Mouse (Mus musculus): ENCODE measurements around the gene Ppm1h. TPM values are rescaled to one million over a fixed set of nuclear protein-coding genes. Genes with fewer than 3 reads are reported as not detected.
"Not testable (repeated sequence)": the region's sequence is repeated elsewhere in the genome, so short reads cannot be mapped to it uniquely, and the experiment has no call there.

The Ppm1h gene
- polyA plus RNA-seq, 1 experiment from 2014 or later = 1.8 TPM

GRCm38 (mm10) chr10:122922226-122922625 lies 243.7 kb downstream of the Ppm1h start:
- Histone ChIP-seq H3K27me3 (replicated peaks; ENCODE audit: control insufficient read depth, insufficient read depth, low read length) (no peaks in the 10 kb centered on the region), H3K4me2 (no peak overlapping the region), H3K9ac (ENCODE audit: low read depth, low read length) (no peak overlapping the region), H3K9me3 (ENCODE audit: control insufficient read depth, low read length) (no peaks in the 10 kb centered on the region), H3K4me3 (ENCODE audit: low read depth, low read length) (no peak overlapping the region), H3K27ac (ENCODE audit: low read depth, low read length) (no peak overlapping the region), H3K4me1 (replicated peaks; ENCODE audit: control insufficient read depth, insufficient read depth, low read length) (no peaks in the 10 kb centered on the region), H3K36me3 (ENCODE audit: control insufficient read depth, insufficient read depth, low read length) (no peaks in the 10 kb centered on the region)
- DNase-seq (ENCODE audit: low spot score) (no peak), ATAC-seq (replicated peaks; ENCODE audit: low FRiP score) (no peak)
- WGBS = 48% methylated on average over 7 of the region's 7 CpGs

DNA sequence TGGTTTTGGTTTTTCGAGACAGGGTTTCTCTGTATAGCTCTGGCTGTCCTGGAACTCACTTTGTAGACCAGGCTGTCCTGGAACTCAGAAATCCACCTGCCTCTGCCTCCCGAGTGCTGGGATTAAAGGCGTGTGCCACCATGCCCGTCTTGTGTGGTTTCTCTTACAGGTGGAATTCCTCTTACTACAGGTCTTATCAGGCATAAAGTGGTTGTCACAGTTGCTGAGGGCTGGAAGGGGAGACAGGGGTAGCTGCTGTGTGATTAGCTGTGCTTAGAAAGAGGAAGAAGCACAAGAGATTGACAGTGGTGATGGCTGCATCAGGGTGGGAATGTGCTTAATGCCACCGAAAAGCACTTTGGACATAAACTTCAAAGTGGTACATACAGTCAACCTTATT lies 246.0 kb downstream of the Ppm1h start:
- not testable (repeated sequence) for DNase-seq (ENCODE audit: low spot score); H3K4me1 ChIP-seq (replicated peaks; ENCODE audit: control insufficient read depth, insufficient read depth, low read length)
- 43% methylated on average over 5 of the region's 5 CpGs for WGBS

DNA sequence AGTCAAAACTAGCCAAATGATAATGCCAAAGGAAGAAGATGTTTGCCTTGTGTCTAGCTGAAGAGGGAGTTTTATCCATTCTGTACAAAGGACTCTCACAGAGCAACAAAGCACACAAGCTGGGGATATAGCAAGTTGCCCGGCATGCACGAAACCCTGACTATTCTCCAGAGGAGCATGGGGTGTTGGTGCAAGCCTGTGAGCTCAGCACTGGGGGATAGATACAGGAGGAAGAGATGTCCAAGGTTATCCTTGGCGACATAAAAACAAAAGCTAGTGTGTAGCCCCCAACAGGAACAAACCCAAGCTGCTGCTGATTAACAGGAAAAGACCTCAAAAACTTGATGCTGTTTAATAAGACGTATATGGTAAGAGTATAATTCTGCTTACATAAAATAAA lies 247.7 kb downstream of the Ppm1h start:
- no peaks in the 10 kb centered on the region for H3K36me3 ChIP-seq (ENCODE audit: control insufficient read depth, insufficient read depth, low read length)
- H3K27ac ChIP-seq (ENCODE audit: low read depth, low read length) = no peak overlapping the region
- no peak overlapping the region for H3K4me3 ChIP-seq (ENCODE audit: low read depth, low read length)
- 84% methylated on average over 4 of the region's 4 CpGs for WGBS
- no peaks in the 10 kb centered on the region for H3K27me3 ChIP-seq (replicated peaks; ENCODE audit: control insufficient read depth, insufficient read depth, low read length)
- H3K4me1 ChIP-seq (replicated peaks; ENCODE audit: control insufficient read depth, insufficient read depth, low read length) = peaks cover 9% of the 10 kb centered on the region
- no peak overlapping the region for H3K4me2 ChIP-seq
- H3K9ac ChIP-seq (ENCODE audit: low read depth, low read length) = no peak overlapping the region
- ATAC-seq (replicated peaks; ENCODE audit: low FRiP score) = no peak
- no peak for DNase-seq (ENCODE audit: low spot score)
- no peaks in the 10 kb centered on the region for H3K9me3 ChIP-seq (ENCODE audit: control insufficient read depth, low read length)

More for the DNA sequence above, 246.0 kb downstream of the Ppm1h start:
- not testable (repeated sequence) for H3K27me3 ChIP-seq (replicated peaks; ENCODE audit: control insufficient read depth, insufficient read depth, low read length); H3K9me3 ChIP-seq (ENCODE audit: control insufficient read depth, low read length); H3K36me3 ChIP-seq (ENCODE audit: control insufficient read depth, insufficient read depth, low read length); H3K4me3 ChIP-seq (ENCODE audit: low read depth, low read length); H3K27ac ChIP-seq (ENCODE audit: low read depth, low read length); ATAC-seq (replicated peaks; ENCODE audit: low FRiP score); H3K4me2 ChIP-seq; H3K9ac ChIP-seq (ENCODE audit: low read depth, low read length)

- Histone ChIP-seq H3K4me3 (ENCODE audit: low read depth, low read length) (no peak overlapping the region), H3K27ac (ENCODE audit: low read depth, low read length) (no peak overlapping the region), H3K9me3 (ENCODE audit: control insufficient read depth, low read length) (no peaks in the 10 kb centered on the region), H3K36me3 (ENCODE audit: control insufficient read depth, insufficient read depth, low read length) (no peaks in the 10 kb centered on the region), H3K27me3 (replicated peaks; ENCODE audit: control insufficient read depth, insufficient read depth, low read length) (no peaks in the 10 kb centered on the region; the same call in 1 of the 2 replicates), H3K4me2 (no peak overlapping the region), H3K4me1 (replicated peaks; ENCODE audit: control insufficient read depth, insufficient read depth, low read length) (peaks cover 24% of the 10 kb centered on the region), H3K9ac (ENCODE audit: low read depth, low read length) (no peak overlapping the region)
- DNase-seq (ENCODE audit: low spot score) = no peak
- WGBS = 69% methylated on average over 4 of the region's 4 CpGs
- no peak for ATAC-seq (replicated peaks; ENCODE audit: low FRiP score)
These were observed 252.0 kb downstream of the Ppm1h start for GRCm38 (mm10) chr10:122930520-122930919.

GRCm38 (mm10) chr10:122931193-122931832 lies 252.8 kb downstream of the Ppm1h start:
- Histone ChIP-seq H3K4me3 (ENCODE audit: low read depth, low read length) (no peak overlapping the region), H3K4me1 (replicated peaks; ENCODE audit: control insufficient read depth, insufficient read depth, low read length) (peaks cover 24% of the 10 kb centered on the region), H3K36me3 (ENCODE audit: control insufficient read depth, insufficient read depth, low read length) (no peaks in the 10 kb centered on the region), H3K9ac (ENCODE audit: low read depth, low read length) (no peak overlapping the region), H3K27ac (ENCODE audit: low read depth, low read length) (no peak overlapping the region), H3K9me3 (ENCODE audit: control insufficient read depth, low read length) (no peaks in the 10 kb centered on the region), H3K27me3 (replicated peaks; ENCODE audit: control insufficient read depth, insufficient read depth, low read length) (no peaks in the 10 kb centered on the region; the same call in 1 of the 2 replicates), H3K4me2 (peak overlapping the region; percentile 23; the same call in 1 of the 2 replicates)
- WGBS = 20% methylated on average over 13 of the region's 13 CpGs
- ATAC-seq (replicated peaks; ENCODE audit: low FRiP score) (no peak), DNase-seq (ENCODE audit: low spot score) (no peak)

- H3K27me3 ChIP-seq (replicated peaks; ENCODE audit: control insufficient read depth, insufficient read depth, low read length) = no peaks in the 10 kb centered on the region; the same call in 1 of the 2 replicates
- 64% methylated on average over 10 of the region's 10 CpGs for WGBS
- no peak for DNase-seq (ENCODE audit: low spot score)
- peaks cover 24% of the 10 kb centered on the region for H3K4me1 ChIP-seq (replicated peaks; ENCODE audit: control insufficient read depth, insufficient read depth, low read length)
- no peak for ATAC-seq (replicated peaks; ENCODE audit: low FRiP score)
- no peak overlapping the region for H3K9ac ChIP-seq (ENCODE audit: low read depth, low read length)
- H3K9me3 ChIP-seq (ENCODE audit: control insufficient read depth, low read length) = no peaks in the 10 kb centered on the region
- no peak overlapping the region for H3K27ac ChIP-seq (ENCODE audit: low read depth, low read length)
- H3K4me3 ChIP-seq (ENCODE audit: low read depth, low read length) = no peak overlapping the region
- H3K4me2 ChIP-seq = no peak overlapping the region
- H3K36me3 ChIP-seq (ENCODE audit: control insufficient read depth, insufficient read depth, low read length) = no peaks in the 10 kb centered on the region
These were observed 253.4 kb downstream of the Ppm1h start for GRCm38 (mm10) chr10:122931851-122932550.

GRCm38 (mm10) chr10:122933053-122933838 lies 254.7 kb downstream of the Ppm1h start:
- H3K27ac ChIP-seq (ENCODE audit: low read depth, low read length) = no peak overlapping the region
- WGBS = 51% methylated on average over 15 of the region's 15 CpGs
- H3K9me3 ChIP-seq (ENCODE audit: control insufficient read depth, low read length) = no peaks in the 10 kb centered on the region
- H3K4me3 ChIP-seq (ENCODE audit: low read depth, low read length) = no peak overlapping the region
- ATAC-seq (replicated peaks; ENCODE audit: low FRiP score) = peak; percentile 40; the same call in 1 of the 2 replicates
- H3K36me3 ChIP-seq (ENCODE audit: control insufficient read depth, insufficient read depth, low read length) = no peaks in the 10 kb centered on the region
- H3K4me2 ChIP-seq = peak overlapping the region; percentile 45
- no peak for DNase-seq (ENCODE audit: low spot score)
- H3K27me3 ChIP-seq (replicated peaks; ENCODE audit: control insufficient read depth, insufficient read depth, low read length) = no peaks in the 10 kb centered on the region; the same call in 1 of the 2 replicates
- H3K9ac ChIP-seq (ENCODE audit: low read depth, low read length) = no peak overlapping the region
- H3K4me1 ChIP-seq (replicated peaks; ENCODE audit: control insufficient read depth, insufficient read depth, low read length) = peaks cover 24% of the 10 kb centered on the region

- WGBS = no CpG with 5 or more reads among the region's 4 CpGs
- ATAC-seq (replicated peaks; ENCODE audit: low FRiP score); DNase-seq (ENCODE audit: low spot score): not testable (repeated sequence)
These were observed 256.8 kb downstream of the Ppm1h start for GRCm38 (mm10) chr10:122935406-122935805.

More at GRCm38 (mm10) chr10:122935406-122935805, 256.8 kb downstream of the Ppm1h start:
- H3K36me3 ChIP-seq (ENCODE audit: control insufficient read depth, insufficient read depth, low read length); H3K9me3 ChIP-seq (ENCODE audit: control insufficient read depth, low read length); H3K4me3 ChIP-seq (ENCODE audit: low read depth, low read length); H3K4me2 ChIP-seq; H3K27me3 ChIP-seq (replicated peaks; ENCODE audit: control insufficient read depth, insufficient read depth, low read length); H3K9ac ChIP-seq (ENCODE audit: low read depth, low read length); H3K27ac ChIP-seq (ENCODE audit: low read depth, low read length): not testable (repeated sequence)
- peaks cover 20% of the 10 kb centered on the region for H3K4me1 ChIP-seq (replicated peaks; ENCODE audit: control insufficient read depth, insufficient read depth, low read length)
